Mouse (Mus musculus): ENCODE measurements around the gene Btbd7.

DNA sequence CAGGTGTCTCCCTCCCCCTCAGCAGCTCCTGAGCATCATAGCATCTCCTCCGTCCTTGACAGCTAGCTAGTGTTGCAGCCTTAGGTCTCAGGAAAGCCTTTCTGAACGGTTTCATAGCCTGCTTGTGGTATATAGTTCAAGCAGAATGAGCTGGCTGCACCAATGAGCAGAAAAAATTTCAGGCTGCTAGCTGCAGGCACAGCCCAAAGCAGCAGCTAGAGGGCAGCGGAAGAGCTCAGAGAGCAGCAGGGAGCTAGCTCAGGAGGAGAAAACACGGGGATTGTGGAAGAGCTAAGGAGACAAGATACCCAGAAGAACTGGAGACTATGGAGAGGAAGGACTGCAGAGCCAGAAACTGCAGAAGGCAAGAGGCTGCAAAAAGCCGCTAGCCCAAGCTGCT lies 7.5 kb upstream of the Btbd7 start:
- TF ChIP-seq POLR2A (IDR thresholded peaks at IDR 0.05; ENCODE audit: insufficient read length, low read depth) (no peak), MAX (IDR thresholded peaks at IDR 0.05; ENCODE audit: low read depth) (no peak), POLR2AphosphoS2 (IDR thresholded peaks at IDR 0.05; ENCODE audit: insufficient read length, low read depth) (no peak), MYOG (IDR thresholded peaks at IDR 0.05; ENCODE audit: control insufficient read depth in 1 of 3, insufficient read depth in 1 of 3, insufficient read length in 2 of 3, low read depth in 2 of 3) (no peak), TCF3 (IDR thresholded peaks at IDR 0.05; ENCODE audit: insufficient read length, low read depth) (no peak), E2F4 (IDR thresholded peaks at IDR 0.05; ENCODE audit: insufficient read depth) (no peak), SRF (IDR thresholded peaks at IDR 0.05; ENCODE audit: control insufficient read depth, insufficient read length, low read depth) (no peak), USF1 (IDR thresholded peaks at IDR 0.05; ENCODE audit: low read depth) (no peak), TCF12 (IDR thresholded peaks at IDR 0.05; ENCODE audit: insufficient read depth, poor library complexity, severe bottlenecking) (no peak), REST (IDR thresholded peaks at IDR 0.05; ENCODE audit: insufficient read depth, insufficient read length) (no peak), MYOD1 (IDR thresholded peaks at IDR 0.05; ENCODE audit: control insufficient read depth in 1 of 3, insufficient read length in 2 of 3, low read depth in 2 of 3) (no peak), CEBPB (IDR thresholded peaks at IDR 0.05; ENCODE audit: insufficient read depth, poor library complexity, severe bottlenecking) (no peak)
